ENCODE assay signal across 10 mouse cellular contexts in genomic region chr7:110668756-110669155, GRCm38 (mm10). TPM values are rescaled to one million over a fixed set of nuclear protein-coding genes. Genes with fewer than 3 reads are reported as not detected.
DNase-seq lines count a peak whose midpoint lies in the region; ATAC-seq lines count a peak whose summit lies in the region.
"Had no signal": no experiment of that assay in that cellular context is flagged by ENCODE, and none has a peak within 500 bp of the region (broad histone marks: within the 10 kb centered on the region; RNA-seq: fewer than 3 reads in every experiment).

No protein-coding gene starts in this region.

- H3K27me3 ChIP-seq in intestine, embryonic 16.5 days (replicated peaks; ENCODE audit: control insufficient read depth, insufficient read depth, low read length) = no peaks in the 10 kb centered on the region

- no peak overlapping the region for H3K4me3 ChIP-seq in intestine, embryonic 16.5 days (ENCODE audit: low read length)
- H3K4me3 ChIP-seq: left cerebral cortex, adult 2 months had no signal

- 0 out of 2 replicates have a peak overlapping the region, but pooled peaks have one; percentile 5 for H3K27ac ChIP-seq in intestine, embryonic 16.5 days (ENCODE audit: low read length)
- H3K27ac ChIP-seq: left cerebral cortex, adult 2 months had no signal

- 34% methylated on average over 5 of the region's 5 CpGs for WGBS in intestine, embryonic 16.5 days

- intact Hi-C loops in gastrocnemius, postnatal 14 days (cut with DNase I; ENCODE audit: low total_unique reads) = no loop called here

- 0 out of 2 replicates have a peak, but pooled peaks have one; percentile 36 for ATAC-seq in intestine, embryonic 16.5 days

- no peaks in the 10 kb centered on the region for H3K36me3 ChIP-seq in intestine, embryonic 16.5 days (ENCODE audit: control insufficient read depth, insufficient read depth, low read length)

- peak; percentile 13 for DNase-seq in gastrocnemius, postnatal 14 days
- DNase-seq in gastrocnemius, postnatal 10 days = no peak
- peak; percentile 91 for DNase-seq in Muller cell, postnatal 12 days (ENCODE audit: inconsistent ontology term)
- DNase-seq in cerebellum, postnatal 25 days = peak; percentile 20 to 26
- no peak for DNase-seq in right cerebral cortex, adult 18-20 months
- no peak for DNase-seq in right cerebral cortex, postnatal 4 days
- DNase-seq in layer of hippocampus, adult 8-10 months (ENCODE audit: low spot score in 2 of 2) = no peak
- DNase-seq: adrenal gland, postnatal 36 days had no signal

- H3K9me3 ChIP-seq in intestine, embryonic 16.5 days (ENCODE audit: control insufficient read depth, low read length) = no peaks in the 10 kb centered on the region

- H3K4me1 ChIP-seq in intestine, embryonic 16.5 days (ENCODE audit: control insufficient read depth, insufficient read depth, low read length) = 0 out of 2 replicates have a peak, but pooled peaks cover 3% of the 10 kb centered on the region

- no peak overlapping the region for H3K9ac ChIP-seq in intestine, embryonic 16.5 days (ENCODE audit: low read depth, low read length)

- H3K4me2 ChIP-seq in intestine, embryonic 16.5 days (ENCODE audit: low read depth, low read length) = no peak overlapping the region

RNA-seq across cellular contexts. Expression of gene Adm, which starts 41.3 kb away (rescaled TPM):
- total RNA-seq in gastrocnemius, postnatal 14 days (2021) = 1 to 10 TPM; 5.6 to 6.1 TPM
- 1 to 10 TPM; 6.3 to 9.9 TPM for total RNA-seq in gastrocnemius, postnatal 10 days (2021)
- 5.4 and 5.8 TPM in 2 replicates for polyA plus RNA-seq in intestine, embryonic 16.5 days (2015; fragmentation: Nextera tagmentation; extraction: Ambion mirVana)
- total RNA-seq in layer of hippocampus, adult 8-10 months (2022) = 1 to 10 TPM; 1.7 to 3.1 (median 2.4) TPM

RNA-seq across cellular contexts. Expression of gene Sbf2, which starts 54.0 kb away (rescaled TPM):
- total RNA-seq in gastrocnemius, postnatal 14 days (2021) = 10 to 100 TPM; 19.4 to 21.5 TPM
- 10 to 100 TPM; 27.0 to 36.0 TPM for total RNA-seq in gastrocnemius, postnatal 10 days (2021)
- 24.7 and 26.6 TPM in 2 replicates for polyA plus RNA-seq in intestine, embryonic 16.5 days (2015; fragmentation: Nextera tagmentation; extraction: Ambion mirVana)
- 10 to 100 TPM; 60.8 to 88.6 (median 72.1) TPM for total RNA-seq in layer of hippocampus, adult 8-10 months (2022)

Comparison
In these comparisons a context has a peak if more than half of its experiments do, and no peak if none do; other contexts are left out.
1. DNase-seq: peak in gastrocnemius, postnatal 14 days (single experiment), Muller cell, postnatal 12 days (single experiment) and cerebellum, postnatal 25 days (2 of 2); none in gastrocnemius, postnatal 10 days (single experiment), right cerebral cortex, adult 18-20 months (single experiment), right cerebral cortex, postnatal 4 days (single experiment) and layer of hippocampus, adult 8-10 months (0 of 2).